Mouse (Mus musculus) frontal cortex, postnatal 10 days (tissue): ENCODE results near the gene Rad54l2.

Experiments used
- DNase-seq, 2 experiments: peaks; one replicate each; pipeline ENCODE4 v3.0.0; 2022; ENCODE audit warnings: low spot score in 2 of 2, mixed read lengths in 1 of 2

The Rad54l2 gene

GRCm38 (mm10) chr9:106676571-106676970 lies 112.4 kb downstream of the Rad54l2 start:
- no peak for DNase-seq

GRCm38 (mm10) chr9:106675965-106676364 lies 113.0 kb downstream of the Rad54l2 start:
- no peak for DNase-seq

GRCm38 (mm10) chr9:106675480-106675879 lies 113.5 kb downstream of the Rad54l2 start:
- peak; percentile 68 to 78 for DNase-seq

GRCm38 (mm10) chr9:106673860-106674259 lies 115.1 kb downstream of the Rad54l2 start:
- no peak for DNase-seq

GRCm38 (mm10) chr9:106664856-106665255 lies 124.1 kb downstream of the Rad54l2 start:
- DNase-seq = no peak

GRCm38 (mm10) chr9:106664433-106664832 lies 124.6 kb downstream of the Rad54l2 start:
- DNase-seq = peak; percentile 58 to 75

- DNase-seq = no peak
Observed at GRCm38 (mm10) chr9:106663200-106663599, 125.8 kb downstream of the Rad54l2 start.

- no peak for DNase-seq
Observed at GRCm38 (mm10) chr9:106659935-106660334, 129.1 kb downstream of the Rad54l2 start.

- DNase-seq = no peak
Observed at GRCm38 (mm10) chr9:106659441-106659840, 129.6 kb downstream of the Rad54l2 start.

GRCm38 (mm10) chr9:106657592-106657991 lies 131.4 kb downstream of the Rad54l2 start:
- no peak for DNase-seq

- DNase-seq = no peak
Observed at GRCm38 (mm10) chr9:106656820-106657219, 132.2 kb downstream of the Rad54l2 start.

- DNase-seq = no peak
Observed at GRCm38 (mm10) chr9:106655884-106656720, 132.9 kb downstream of the Rad54l2 start, which contains the start of gene Grm2. Gene Grm2, minus strand, starts transcription at chr9:106656082.

GRCm38 (mm10) chr9:106652720-106653119 lies 136.3 kb downstream of the Rad54l2 start:
- no peak for DNase-seq

GRCm38 (mm10) chr9:106647226-106647625 lies 141.8 kb downstream of the Rad54l2 start:
- DNase-seq = no peak

- no peak for DNase-seq
Observed at GRCm38 (mm10) chr9:106645684-106646271, 143.2 kb downstream of the Rad54l2 start.

GRCm38 (mm10) chr9:106643787-106644186 lies 145.2 kb downstream of the Rad54l2 start:
- no peak for DNase-seq

GRCm38 (mm10) chr9:106643128-106643527 lies 145.9 kb downstream of the Rad54l2 start:
- DNase-seq = peak in 1 of 2 experiments; percentile 74

GRCm38 (mm10) chr9:106641346-106641745 lies 147.6 kb downstream of the Rad54l2 start:
- no peak for DNase-seq

- no peak for DNase-seq
Observed at GRCm38 (mm10) chr9:106638154-106638553, 150.8 kb downstream of the Rad54l2 start.
